Mouse (Mus musculus) kidney, adult 2 months (tissue): Measurements from ENCODE around the gene Mapkapk5. TPM values are rescaled to one million over a fixed set of nuclear protein-coding genes. Genes with fewer than 3 reads are reported as not detected.
A peak's percentile ranks its signal among the peaks of the same experiment; 100 is the strongest.

Experiments used
- DNase-seq: peaks from one replicate; pipeline ENCODE4 v3.0.0; 2021
- H3K27ac ChIP-seq: fragments of 200-500 bp; 2 replicates; pipeline ENCODE4 v1.5.1; 2012; ENCODE audit warnings: low read depth, low read length, control low read depth, inconsistent platforms; ENCODE audit not compliant: insufficient read depth
- H3K27me3 ChIP-seq: fragments of 200-500 bp; replicated peaks from 2 replicates; pipeline ENCODE4 v1.6.1; 2012; ENCODE audit warnings: mild to moderate bottlenecking, moderate library complexity, low read length, inconsistent platforms; ENCODE audit not compliant: control insufficient read depth, insufficient read depth
- H3K36me3 ChIP-seq: fragments of 200-500 bp; 2 replicates; pipeline ENCODE4 v1.6.1; 2012; ENCODE audit warnings: mild to moderate bottlenecking, moderate library complexity, low read length, inconsistent platforms; ENCODE audit not compliant: control insufficient read depth, insufficient read depth
- H3K4me1 ChIP-seq: fragments of 200-500 bp; 2 replicates; pipeline ENCODE4 v1.6.1; 2011; ENCODE audit warnings: low read length; ENCODE audit not compliant: control insufficient read depth, insufficient read depth
- H3K4me3 ChIP-seq: fragments of 200-500 bp; 2 replicates; pipeline ENCODE4 v1.5.1; 2011; ENCODE audit warnings: mild to moderate bottlenecking, low read depth, low read length, control low read depth; ENCODE audit not compliant: insufficient read depth
- CTCF ChIP-seq: fragments of 200-500 bp; conservative IDR thresholded peaks from 2 replicates; pipeline ENCODE4 v1.5.1; 2011; ENCODE audit warnings: low read depth, mild to moderate bottlenecking, control low read depth, low read length, moderate library complexity, mixed read lengths; ENCODE audit not compliant: insufficient read depth, insufficient read length
- POLR2A ChIP-seq: fragments of 200-500 bp; IDR thresholded peaks from one replicate; pipeline ENCODE4 v1.6.1; 2011; ENCODE audit warnings: low read depth, low read length, control low read depth
- WGBS: fragments of 180-500 bp; shearing (Covaris S2); methylation state at CpG from one replicate; pipeline ENCODE4 v1.1.7; 2018; 5-methylcytosine and 5-hydroxymethylcytosine counted together
- polyA plus RNA-seq: library from polyadenylated mRNA; depleted of rRNA; stranded (reverse); fragments of >200 nt; gene quantifications from 2 replicates; pipeline ENCODE4 v1.2.3, GENCODE M21; 2012

Mapkapk5 gene
- polyA plus RNA-seq, 1 experiment: 36.6 TPM

- Histone ChIP-seq H3K27me3 (no peaks in the 10 kb centered on the region), H3K4me1 (no peaks in the 10 kb centered on the region), H3K36me3 (peaks cover 2% of the 10 kb centered on the region; the same call in 1 of the 2 replicates), H3K27ac (no peak overlapping the region), H3K4me3 (no peak overlapping the region)
- 96% methylated on average over 11 of the region's 11 CpGs for WGBS
- TF ChIP-seq POLR2A (no peak), CTCF (no peak)
- DNase-seq: no peak
These were observed 30.2 kb upstream of the Mapkapk5 start for GRCm38 (mm10) chr5:121575867-121576266.

GRCm38 (mm10) chr5:121574145-121574544 is 28.4 kb upstream of the Mapkapk5 start:
- Histone ChIP-seq H3K4me3 (no peak overlapping the region), H3K4me1 (no peaks in the 10 kb centered on the region; the same call in 1 of the 2 replicates), H3K36me3 (no peaks in the 10 kb centered on the region), H3K27me3 (no peaks in the 10 kb centered on the region), H3K27ac (no peak overlapping the region)
- DNase-seq: no peak
- no peak for TF ChIP-seq CTCF
- no peak for TF ChIP-seq POLR2A
- 76% methylated on average over 13 of the region's 13 CpGs for WGBS

- Histone ChIP-seq H3K4me1 (peaks cover 11% of the 10 kb centered on the region; the same call in 1 of the 2 replicates), H3K36me3 (no peaks in the 10 kb centered on the region), H3K27me3 (no peaks in the 10 kb centered on the region), H3K27ac (no peak overlapping the region), H3K4me3 (no peak overlapping the region)
- 26% methylated on average over 1 of the region's 1 CpGs for WGBS
- peak; percentile 56 for DNase-seq
- TF ChIP-seq CTCF (no peak), POLR2A (no peak)
These were observed 25.1 kb upstream of the Mapkapk5 start for GRCm38 (mm10) chr5:121570787-121571186.

- TF ChIP-seq POLR2A: no peak
- no peak overlapping the region for H3K27ac ChIP-seq
- no peak for DNase-seq
- H3K4me1 ChIP-seq: peaks cover 11% of the 10 kb centered on the region; the same call in 1 of the 2 replicates
- H3K36me3 ChIP-seq: no peaks in the 10 kb centered on the region
- H3K27me3 ChIP-seq: no peaks in the 10 kb centered on the region
- 80% methylated on average over 9 of the region's 9 CpGs for WGBS
- no peak overlapping the region for H3K4me3 ChIP-seq
These were observed 24.2 kb upstream of the Mapkapk5 start for GRCm38 (mm10) chr5:121569881-121570420.

GRCm38 (mm10) chr5:121566035-121566681 is 20.5 kb upstream of the Mapkapk5 start:
- WGBS: 63% methylated on average over 16 of the region's 16 CpGs
- Histone ChIP-seq H3K27me3 (no peaks in the 10 kb centered on the region), H3K36me3 (no peaks in the 10 kb centered on the region), H3K4me3 (no peak overlapping the region), H3K27ac (peak overlapping the region; percentile 27; the same call in 1 of the 2 replicates), H3K4me1 (peaks cover 13% of the 10 kb centered on the region; the same call in 1 of the 2 replicates)
- no peak for TF ChIP-seq CTCF
- TF ChIP-seq POLR2A: no peak
- peak; percentile 90 for DNase-seq

- no peaks in the 10 kb centered on the region for H3K36me3 ChIP-seq
- TF ChIP-seq POLR2A: no peak
- TF ChIP-seq CTCF: peak; percentile 90
- H3K27ac ChIP-seq: no peak overlapping the region
- 4% methylated on average over 11 of the region's 11 CpGs for whole genome bisulfite sequencing
- no peaks in the 10 kb centered on the region for H3K27me3 ChIP-seq
- no peak overlapping the region for H3K4me3 ChIP-seq
- peak; percentile 89 for DNase-seq
- H3K4me1 ChIP-seq: peaks cover 13% of the 10 kb centered on the region; the same call in 1 of the 2 replicates
These were observed 18.8 kb upstream of the Mapkapk5 start for GRCm38 (mm10) chr5:121564468-121564895.

GRCm38 (mm10) chr5:121562436-121562835 is 16.7 kb upstream of the Mapkapk5 start:
- Histone ChIP-seq H3K27ac (no peak overlapping the region), H3K36me3 (no peaks in the 10 kb centered on the region), H3K27me3 (no peaks in the 10 kb centered on the region), H3K4me3 (no peak overlapping the region), H3K4me1 (peaks cover 13% of the 10 kb centered on the region; the same call in 1 of the 2 replicates)
- 86% methylated on average over 3 of the region's 3 CpGs for WGBS
- TF ChIP-seq POLR2A (no peak), CTCF (no peak)
- DNase-seq: no peak
